Comparison of ENCODE assay signal across 7 mouse cellular contexts in the genomic region with DNA sequence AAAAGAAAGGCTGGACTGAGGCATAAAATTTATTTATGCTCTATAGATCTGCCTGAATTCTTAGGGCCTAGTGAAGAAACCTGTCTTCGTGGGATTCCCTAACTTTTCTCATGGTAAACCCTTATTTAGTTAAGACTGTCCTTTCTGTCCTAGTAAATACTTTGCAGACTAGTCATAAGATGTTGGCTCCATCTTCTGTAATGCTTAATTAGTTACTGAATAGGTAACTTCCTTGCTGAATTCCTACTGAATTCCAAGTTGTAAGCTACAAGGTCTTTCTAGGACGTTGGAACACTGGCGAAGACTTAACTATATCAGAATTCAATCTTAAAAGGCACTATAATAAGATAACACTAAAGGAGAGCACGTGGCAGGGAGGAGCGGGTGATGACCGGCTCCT. TPM values are rescaled to one million over a fixed set of nuclear protein-coding genes. Genes with fewer than 3 reads are reported as not detected.
DNase-seq lines count a peak whose midpoint lies in the region; TF ChIP-seq lines count a peak whose summit lies in the region.
"Not testable (repeated sequence)": the region's sequence is repeated elsewhere in the genome, so short reads cannot be mapped to it uniquely, and the experiment has no call there.
"Had no signal": no experiment of that assay in that cellular context is flagged by ENCODE, and none has a peak within 500 bp of the region (broad histone marks: within the 10 kb centered on the region; RNA-seq: fewer than 3 reads in every experiment).

No protein-coding gene starts in this region.

- DNase-seq in R1 (ENCODE audit: low read depth, low spot score): peak; percentile 4
- DNase-seq in kidney, adult 2 months: peak; percentile 72
- peak; percentile 78 for DNase-seq in kidney, adult 9 months

- 73% methylated on average over 6 of the region's 6 CpGs for WGBS in kidney, adult 2 months

- H3K4me1 ChIP-seq in kidney, adult 2 months (ENCODE audit: control insufficient read depth, insufficient read depth, low read length): not testable (repeated sequence)

- TF ChIP-seq POLR2A in kidney, adult 2 months (IDR thresholded peaks at IDR 0.05; ENCODE audit: low read depth, low read length): not testable (repeated sequence)

- H3K36me3 ChIP-seq in kidney, adult 2 months (ENCODE audit: control insufficient read depth, insufficient read depth, low read length): not testable (repeated sequence)

- peak overlapping the region; percentile 45; the same call in 1 of the 2 replicates for H3K27ac ChIP-seq in kidney, adult 2 months (ENCODE audit: insufficient read depth, low read depth, low read length)

- H3K4me3 ChIP-seq in kidney, adult 2 months (ENCODE audit: insufficient read depth, low read depth, low read length): not testable (repeated sequence)

- not testable (repeated sequence) for H3K27me3 ChIP-seq in kidney, adult 2 months (replicated peaks; ENCODE audit: control insufficient read depth, insufficient read depth, low read length)

- TF ChIP-seq CTCF in kidney, adult 2 months (conservative IDR thresholded peaks at IDR 0.05; ENCODE audit: insufficient read depth, insufficient read length, low read depth, low read length): not testable (repeated sequence)

RNA-seq across cellular contexts. Expression of a gene that starts 26.0 kb away (rescaled TPM):
- 36.6 and 44.6 TPM in 2 replicates for polyA plus RNA-seq in kidney, adult 2 months (2012; rRNA removed)
- polyA plus RNA-seq: brain, embryonic 14.5 days; C2C12; cerebellum, adult 2 months; G1E had no signal

Comparison
In these comparisons a context has a peak if more than half of its experiments do, and no peak if none do; other contexts are left out.
1. DNase-seq: peak in every context shown above with its lines; median percentile 78 in kidney, adult 9 months; 72 in kidney, adult 2 months; 4 in R1.